ENCODE assay signal across 9 mouse cellular contexts in genomic region chr7:101932551-101932950, GRCm38 (mm10). TPM values are rescaled to one million over a fixed set of nuclear protein-coding genes. Genes with fewer than 3 reads are reported as not detected.
DNase-seq lines count a peak whose midpoint lies in the region; ATAC-seq and TF ChIP-seq lines count a peak whose summit lies in the region.
"Had no signal": no experiment of that assay in that cellular context is flagged by ENCODE, and none has a peak within 500 bp of the region (broad histone marks: within the 10 kb centered on the region; RNA-seq: fewer than 3 reads in every experiment).

No protein-coding gene starts in this region.

- no peak for DNase-seq in heart, postnatal 36 days
- no peak for DNase-seq in testis, postnatal 10 days (ENCODE audit: low spot score)
- DNase-seq in liver, embryonic 13.5 days, result no peak
- no peak for DNase-seq in cerebellum, adult 9-10 months
- no peak for DNase-seq in right cerebral cortex, adult 18-20 months
- DNase-seq in gastrocnemius, postnatal 25 days, result no peak

- no peak for TF ChIP-seq POLR2A in testis, adult 2 months (IDR thresholded peaks at IDR 0.05; ENCODE audit: control insufficient read depth, low read depth, low read length)

- no peak for ATAC-seq in heart, embryonic 13.5 days (ENCODE audit: extremely low read depth, insufficient number of reproducible peaks, low FRiP score, low TSS enrichment)
- ATAC-seq in liver, embryonic 13.5 days (ENCODE audit: low read depth), result no peak

- peak overlapping the region; percentile 87; the same call in 1 of the 2 replicates for H3K9ac ChIP-seq in heart, embryonic 13.5 days
- peak overlapping the region; percentile 80 for H3K9ac ChIP-seq in liver, embryonic 13.5 days

- intact Hi-C loops in heart, postnatal 36 days (cut with DNase I), result loop anchor here (2.0 kb wide), 1 partner anchor 24 kb away; no protein-coding TSS in a partner anchor

- no peak for TF ChIP-seq CTCF in testis, adult 2 months (IDR thresholded peaks at IDR 0.05; ENCODE audit: control insufficient read depth, insufficient read depth, insufficient replicate concordance, low read depth, low read length)

- H3K4me3 ChIP-seq in heart, embryonic 13.5 days, result peak overlapping the region; percentile 89
- H3K4me3 ChIP-seq in testis, adult 2 months (ENCODE audit: control insufficient read depth, low read depth, low read length), result peak overlapping the region; percentile 44; the same call in 1 of the 2 replicates
- H3K4me3 ChIP-seq in liver, embryonic 13.5 days (replicated peaks), result peak overlapping the region; percentile 89

- WGBS in heart, embryonic 13.5 days, result 81% methylated on average over 1 of the region's 1 CpGs
- WGBS in liver, embryonic 13.5 days (ENCODE audit: insufficient replicate concordance), result 78% methylated on average over 1 of the region's 1 CpGs

- H3K4me2 ChIP-seq in heart, embryonic 13.5 days, result peak overlapping the region; percentile 68
- peak overlapping the region; percentile 87 for H3K4me2 ChIP-seq in liver, embryonic 13.5 days

- H3K27ac ChIP-seq in heart, embryonic 13.5 days (replicated peaks), result no peak overlapping the region
- no peak overlapping the region for H3K27ac ChIP-seq in testis, adult 2 months (ENCODE audit: control insufficient read depth, insufficient read depth, low read depth, low read length)
- H3K27ac ChIP-seq in liver, embryonic 13.5 days, result no peak overlapping the region

- H3K9me3 ChIP-seq in heart, embryonic 13.5 days, result no peaks in the 10 kb centered on the region
- no peaks in the 10 kb centered on the region for H3K9me3 ChIP-seq in liver, embryonic 13.5 days (replicated peaks)

- H3K27me3 ChIP-seq in heart, embryonic 13.5 days (replicated peaks), result no peaks in the 10 kb centered on the region
- no peaks in the 10 kb centered on the region for H3K27me3 ChIP-seq in testis, adult 2 months (ENCODE audit: control insufficient read depth, insufficient read depth, low read length)
- no peaks in the 10 kb centered on the region for H3K27me3 ChIP-seq in liver, embryonic 13.5 days

- H3K36me3 ChIP-seq in heart, embryonic 13.5 days, result no peaks in the 10 kb centered on the region
- no peaks in the 10 kb centered on the region; the same call in 1 of the 2 replicates for H3K36me3 ChIP-seq in testis, adult 2 months (ENCODE audit: control insufficient read depth, insufficient read depth, low read length)
- peaks cover 10% of the 10 kb centered on the region; the same call in 1 of the 2 replicates for H3K36me3 ChIP-seq in liver, embryonic 13.5 days

- peaks cover 30% of the 10 kb centered on the region for H3K4me1 ChIP-seq in heart, embryonic 13.5 days
- no peaks in the 10 kb centered on the region for H3K4me1 ChIP-seq in testis, adult 2 months (ENCODE audit: control insufficient read depth, insufficient read depth, low read length)
- H3K4me1 ChIP-seq in liver, embryonic 13.5 days (replicated peaks), result peaks cover 52% of the 10 kb centered on the region

RNA-seq across cellular contexts. Expression of gene Lrrc51, which starts 1.1 kb away (rescaled TPM):
- 4.1 and 5.1 TPM in 2 replicates for polyA plus RNA-seq in heart, embryonic 13.5 days (2015; fragmentation: Nextera tagmentation; extraction: Ambion mirVana)
- total RNA-seq in heart, postnatal 36 days (2021), result 1 to 10 TPM; 3.6 to 5.2 TPM
- 1,236 and 1,353 TPM in 2 replicates for polyA plus RNA-seq in testis, adult 2 months (2012; rRNA removed)
- 2.1 TPM in 2 replicates for polyA plus RNA-seq in liver, embryonic 13.5 days (2015; fragmentation: Nextera tagmentation; extraction: Ambion mirVana)
- total RNA-seq in gastrocnemius, postnatal 25 days (2021), result 1 to 10 TPM; 3.0 to 4.2 TPM

RNA-seq across cellular contexts. Expression of gene Numa1, which starts 1.4 kb away (rescaled TPM):
- 39.7 and 41.7 TPM in 2 replicates for polyA plus RNA-seq in heart, embryonic 13.5 days (2015; fragmentation: Nextera tagmentation; extraction: Ambion mirVana)
- total RNA-seq in heart, postnatal 36 days (2021), result 10 to 100 TPM; 97.8 to 98.6 TPM
- polyA plus RNA-seq in testis, adult 2 months (2012; rRNA removed), result 20.8 and 21.9 TPM in 2 replicates
- 24.5 and 30.7 TPM in 2 replicates for polyA plus RNA-seq in liver, embryonic 13.5 days (2015; fragmentation: Nextera tagmentation; extraction: Ambion mirVana)
- 10 to 100 TPM; 43.8 to 46.7 TPM for total RNA-seq in gastrocnemius, postnatal 25 days (2021)

RNA-seq across cellular contexts. Expression of gene Tomt, which starts 26.4 kb away (rescaled TPM):
- polyA plus RNA-seq in heart, embryonic 13.5 days (2015; fragmentation: Nextera tagmentation; extraction: Ambion mirVana), result 0.10 and 0.27 TPM in 2 replicates
- total RNA-seq in heart, postnatal 36 days (2021), result not detected
- 1.4 and 2.0 TPM in 2 replicates for polyA plus RNA-seq in testis, adult 2 months (2012; rRNA removed)
- polyA plus RNA-seq in liver, embryonic 13.5 days (2015; fragmentation: Nextera tagmentation; extraction: Ambion mirVana), result 0.15 and 0.21 TPM in 2 replicates
- not detected for total RNA-seq in gastrocnemius, postnatal 25 days (2021)
- total RNA-seq: adrenal gland, postnatal 36 days had no signal

RNA-seq across cellular contexts. Expression of gene Lamtor1, which starts 26.8 kb away (rescaled TPM):
- 140 and 155 TPM in 2 replicates for polyA plus RNA-seq in heart, embryonic 13.5 days (2015; fragmentation: Nextera tagmentation; extraction: Ambion mirVana)
- 100 to 1,000 TPM; 110 to 111 TPM for total RNA-seq in heart, postnatal 36 days (2021)
- polyA plus RNA-seq in testis, adult 2 months (2012; rRNA removed), result 52.2 and 53.8 TPM in 2 replicates
- 75.2 and 76.5 TPM in 2 replicates for polyA plus RNA-seq in liver, embryonic 13.5 days (2015; fragmentation: Nextera tagmentation; extraction: Ambion mirVana)
- total RNA-seq in gastrocnemius, postnatal 25 days (2021), result 100 to 1,000 TPM in 1 of 2 experiments, 10 to 100 TPM in 1; 94.3 to 103 TPM

Comparison
In these comparisons a context has a peak if more than half of its experiments do, and no peak if none do; other contexts are left out.
1. RNA of gene Lrrc51, which starts 1.1 kb away (polyA plus RNA-seq): 1,236 to 1,353 TPM in testis, adult 2 months; 4.1 to 5.1 TPM in heart, embryonic 13.5 days and 2.1 TPM in liver, embryonic 13.5 days; every median in the first group is over 100 times any median in the second.
2. Peak in every context shown above with its lines, with median percentiles within 50 percentile points of each other: H3K4me3 ChIP-seq.